Mouse (Mus musculus) spleen, postnatal 10 days (tissue): ENCODE measurements around the gene Sarm1.
"Not testable (repeated sequence)": the region's sequence is repeated elsewhere in the genome, so short reads cannot be mapped to it uniquely, and the experiment has no call there.

Experiments
- DNase-seq, 2 experiments: peaks; one replicate each; pipeline ENCODE4 v3.0.0; 2021 to 2022; ENCODE audit warnings: low spot score in 2 of 2

Sarm1 gene

GRCm38 (mm10) chr11:78497544-78498522 is at the start of gene Sarm1:
Gene Sarm1 (minus strand): TSS chr11:78497754.
- DNase-seq, result peak; percentile 78 to 96

GRCm38 (mm10) chr11:78545181-78545580 is 47.6 kb upstream of the Sarm1 start:
- DNase-seq, result no peak

DNA sequence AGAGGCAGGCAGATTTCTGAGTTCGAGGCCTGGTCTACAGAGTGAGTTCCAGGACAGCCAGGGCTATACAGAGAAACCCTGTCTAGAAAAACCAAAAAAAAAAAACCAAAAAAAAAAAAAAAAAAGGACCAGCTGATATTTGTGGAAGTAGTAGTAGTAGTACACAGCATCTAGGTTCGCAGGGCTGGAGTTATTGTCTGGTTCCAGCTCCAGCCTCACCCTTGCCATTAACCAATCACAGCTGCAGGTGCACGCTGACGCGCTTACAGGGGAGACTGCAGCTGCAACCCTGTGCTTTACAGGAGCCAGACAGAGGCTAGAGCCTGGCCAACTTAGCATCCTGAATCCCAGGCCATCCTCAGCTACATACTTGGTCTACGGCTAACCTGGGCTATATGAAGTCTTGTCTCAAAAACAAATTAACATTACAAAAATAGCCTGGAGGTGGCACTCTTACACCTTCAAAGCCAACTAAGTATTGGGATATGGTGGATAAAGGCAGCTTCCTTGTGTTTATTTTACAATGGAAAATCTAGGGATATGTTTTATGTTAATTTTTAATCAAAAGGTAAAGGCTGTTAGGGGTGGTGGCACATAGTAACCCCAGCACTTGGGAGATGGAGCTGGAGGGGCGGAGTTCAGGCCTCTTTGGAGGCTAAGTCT is 47.0 kb upstream of the Sarm1 start:
- DNase-seq, result no peak

GRCm38 (mm10) chr11:78540358-78540757 is 42.8 kb upstream of the Sarm1 start:
- DNase-seq, result no peak

DNA sequence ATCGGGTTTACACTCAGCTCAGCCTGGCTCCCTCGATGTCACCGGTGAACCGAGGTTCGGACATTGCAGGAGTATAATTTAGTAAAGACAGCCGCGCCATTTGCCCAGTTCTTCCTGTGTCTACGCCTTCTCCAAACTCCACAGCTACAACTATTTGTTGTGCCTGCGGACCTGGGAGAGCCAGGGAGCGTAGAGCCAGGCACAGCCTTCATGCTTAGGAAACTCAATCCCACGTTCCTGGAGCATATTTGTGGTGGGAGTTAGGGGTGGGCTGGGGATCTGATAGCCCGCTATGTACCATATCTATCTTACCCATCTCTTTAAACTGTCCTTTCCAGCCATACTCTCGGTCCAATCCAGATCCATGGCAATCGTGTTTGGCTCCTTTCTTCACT is 39.1 kb upstream of the Sarm1 start:
- DNase-seq, result no peak

GRCm38 (mm10) chr11:78536080-78536689 is 38.6 kb upstream of the Sarm1 start, which contains the start of the genes Tnfaip1 and Ift20:
Gene Tnfaip1 (minus strand): TSS chr11:78536332.
Gene Ift20 (plus strand): TSS chr11:78536361.
- DNase-seq, result peak; percentile 88 to 99

DNA sequence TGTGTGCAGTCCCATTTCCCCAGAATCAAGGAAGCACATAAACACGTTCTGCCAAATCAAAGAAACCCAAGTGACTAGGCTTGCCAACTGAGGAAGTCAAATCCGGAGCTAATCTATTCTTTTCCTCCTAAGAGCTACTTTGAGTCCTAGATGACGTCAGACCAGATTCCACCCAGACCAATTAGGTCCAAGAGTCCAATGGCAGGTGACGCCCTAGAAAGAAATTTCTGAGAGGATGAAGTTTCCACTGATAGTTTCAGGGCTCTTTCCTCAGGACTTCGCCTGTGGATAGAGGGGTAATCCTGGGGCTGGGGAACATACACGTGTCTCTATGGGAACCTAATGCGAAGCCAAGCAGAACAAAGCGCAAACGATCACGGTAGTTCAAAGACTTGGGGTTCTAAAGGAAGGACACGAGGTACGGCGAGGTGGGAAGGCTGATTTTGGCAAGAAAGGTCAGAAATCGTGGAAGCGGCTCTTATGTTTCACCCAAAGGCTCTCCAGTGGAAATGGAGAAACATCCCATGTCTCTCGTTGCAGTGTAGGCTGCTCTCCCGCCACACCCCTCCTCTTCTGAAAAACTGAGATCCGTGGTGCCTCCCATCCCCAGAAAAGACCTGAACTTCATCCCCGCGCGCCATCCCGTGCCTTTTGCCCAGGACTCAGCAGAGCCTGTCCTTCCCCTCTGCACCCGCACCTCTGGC is 38.0 kb upstream of the Sarm1 start:
- no peak for DNase-seq

DNA sequence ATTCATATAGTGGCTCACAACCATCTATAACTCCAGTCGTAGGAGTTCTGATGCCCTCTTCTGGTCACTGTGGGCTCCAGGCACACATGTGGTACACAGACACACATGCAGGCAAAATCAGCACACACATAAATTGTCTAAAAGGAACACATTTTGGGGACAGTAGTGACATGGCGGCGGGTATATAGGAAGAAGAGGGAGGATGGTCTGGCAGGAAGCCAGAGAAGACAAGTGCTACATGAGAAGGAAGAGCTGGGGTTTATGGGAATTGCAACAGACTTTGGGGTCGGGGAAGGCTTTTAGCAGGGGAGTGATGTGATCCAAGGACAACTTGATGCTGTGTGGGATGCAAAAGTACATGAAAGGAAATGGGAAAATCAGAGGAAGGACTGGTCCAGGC is 37.0 kb upstream of the Sarm1 start:
- no peak for DNase-seq

GRCm38 (mm10) chr11:78531515-78531914 is 34.0 kb upstream of the Sarm1 start:
- not testable (repeated sequence) for DNase-seq

- no peak for DNase-seq
Observed at GRCm38 (mm10) chr11:78531046-78531445, 33.5 kb upstream of the Sarm1 start.

- no peak for DNase-seq
Observed at GRCm38 (mm10) chr11:78530001-78530400, 32.4 kb upstream of the Sarm1 start.

- DNase-seq, result no peak
Observed at GRCm38 (mm10) chr11:78528714-78529113, 31.2 kb upstream of the Sarm1 start.

DNA sequence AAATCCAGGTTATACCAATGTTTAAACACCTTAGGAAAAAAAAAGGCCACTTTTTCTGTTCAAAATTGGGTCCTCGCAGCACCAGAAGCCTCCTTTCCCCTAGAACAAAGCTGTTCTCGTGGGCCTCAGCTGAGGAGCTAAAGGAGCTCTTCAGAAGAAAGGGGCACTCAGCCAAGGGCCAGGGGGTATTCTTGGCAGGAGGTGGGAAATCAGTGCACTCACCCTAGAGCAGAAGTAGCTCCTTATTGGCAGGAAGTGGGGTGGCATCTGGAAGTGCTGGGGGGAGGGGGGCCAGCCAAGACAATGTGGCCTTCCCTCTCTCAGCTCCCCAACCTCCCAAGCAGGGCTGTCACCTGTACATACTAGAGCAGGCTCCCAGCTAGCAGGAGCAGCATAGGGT is 27.3 kb upstream of the Sarm1 start:
- DNase-seq, result no peak

DNA sequence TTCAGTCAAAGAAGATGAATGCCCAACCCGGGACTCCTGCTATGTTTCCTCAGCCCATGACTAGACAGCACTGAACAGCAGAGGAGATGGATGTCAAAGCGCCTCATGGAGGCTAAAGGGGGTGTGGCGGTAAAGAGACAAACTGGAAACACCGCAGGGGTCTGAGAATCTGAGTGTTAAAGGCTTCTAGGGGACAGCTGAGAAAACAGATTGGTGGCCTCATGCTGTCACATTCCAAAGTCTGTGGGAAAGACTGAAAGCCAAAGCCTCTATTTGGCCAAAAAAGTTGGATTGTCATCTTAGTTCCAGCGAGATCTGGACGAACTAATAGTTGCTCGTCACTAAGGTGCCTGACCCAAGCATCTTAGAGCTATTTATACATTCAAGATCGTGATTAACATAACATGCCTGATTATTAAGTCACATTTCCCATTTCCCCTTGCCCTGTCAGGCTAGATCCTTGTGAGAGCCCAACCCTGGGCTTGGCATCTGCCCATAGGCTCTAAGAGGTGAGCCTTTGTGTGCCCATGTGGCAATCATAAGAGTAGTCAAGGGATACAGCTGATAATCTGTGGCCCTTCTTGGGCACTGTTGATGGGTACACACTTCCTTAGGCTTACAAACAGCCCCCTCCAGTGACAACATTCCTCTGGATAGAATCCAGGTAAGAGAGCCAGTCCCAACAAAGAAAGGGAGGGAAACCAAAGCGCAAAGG is 25.8 kb upstream of the Sarm1 start:
- no peak for DNase-seq

- no peak for DNase-seq
Observed at GRCm38 (mm10) chr11:78522481-78522997, 25.0 kb upstream of the Sarm1 start.

DNA sequence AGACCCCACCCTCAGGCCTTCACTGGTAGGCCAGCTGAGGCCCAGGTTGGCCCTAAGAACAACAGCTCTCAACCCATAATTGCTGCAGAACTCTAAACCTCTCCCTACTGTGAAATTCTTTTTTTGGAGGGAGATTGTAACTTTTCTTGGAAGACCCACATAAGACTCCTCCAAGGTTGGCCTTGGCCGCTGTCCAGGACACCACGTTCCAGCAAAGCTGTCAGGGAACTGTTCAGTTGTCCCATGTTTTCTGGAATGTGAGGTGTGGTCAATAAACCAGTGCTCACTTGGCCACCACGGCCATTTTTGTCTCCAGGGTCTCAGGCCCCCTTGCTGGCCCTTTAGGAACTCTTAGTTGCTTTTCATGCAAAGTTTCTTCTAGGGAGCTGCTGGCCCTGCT is 24.3 kb upstream of the Sarm1 start:
- no peak for DNase-seq

GRCm38 (mm10) chr11:78518931-78519330 is 21.4 kb upstream of the Sarm1 start:
- DNase-seq, result no peak

GRCm38 (mm10) chr11:78515549-78516325 is 18.2 kb upstream of the Sarm1 start:
- peak in 1 of 2 experiments; percentile 45 for DNase-seq

GRCm38 (mm10) chr11:78513106-78513790 is 15.7 kb upstream of the Sarm1 start:
- DNase-seq, result no peak
